ENCODE assay signal across 7 mouse cellular contexts in the genomic region with DNA sequence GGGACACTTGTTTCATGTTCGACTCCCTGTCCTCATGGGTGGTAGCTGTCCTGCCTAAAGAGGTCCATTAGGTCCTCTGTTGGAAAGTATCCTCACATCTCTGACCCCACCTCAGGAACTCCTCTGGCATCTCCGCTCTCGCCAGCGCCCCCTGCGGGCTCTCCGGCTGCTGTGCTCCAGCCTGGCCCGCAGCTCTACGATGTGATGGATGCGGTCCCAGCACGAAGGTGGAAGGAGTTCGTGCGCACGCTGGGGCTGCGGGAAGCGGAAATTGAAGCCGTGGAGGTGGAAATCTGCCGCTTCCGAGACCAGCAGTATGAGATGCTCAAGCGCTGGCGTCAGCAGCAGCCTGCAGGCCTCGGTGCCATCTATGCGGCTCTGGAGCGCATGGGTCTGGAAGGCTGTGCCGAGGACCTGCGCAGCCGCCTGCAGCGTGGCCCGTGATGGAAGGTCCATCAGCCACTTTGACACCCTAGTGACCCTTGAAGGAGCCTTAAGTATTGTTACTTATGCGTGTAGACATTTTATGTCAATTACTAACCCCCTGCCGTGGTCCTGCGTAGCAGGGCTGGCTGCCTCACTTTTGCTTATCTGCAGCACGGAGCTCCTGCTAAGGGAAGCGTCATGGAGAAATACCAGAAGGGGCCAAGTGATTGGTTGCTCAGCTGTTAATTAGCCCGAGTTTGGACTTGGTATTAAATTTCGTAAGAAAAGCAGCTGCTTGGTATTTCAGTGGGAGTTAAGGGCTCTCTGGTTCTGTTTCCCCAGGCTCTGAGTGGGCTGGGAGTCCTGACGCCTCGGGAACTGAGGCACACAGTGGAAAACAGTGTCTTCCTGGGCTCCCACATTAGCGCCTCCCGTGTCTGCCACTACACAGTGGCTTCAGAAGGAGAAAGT. TPM values are rescaled to one million over a fixed set of nuclear protein-coding genes. Genes with fewer than 3 reads are reported as not detected.
DNase-seq lines count a peak whose midpoint lies in the region; ATAC-seq lines count a peak whose summit lies in the region.

No protein-coding gene starts in this region.

- no peak overlapping the region for H3K9ac ChIP-seq in heart, embryonic 15.5 days

- H3K27me3 ChIP-seq in megakaryocyte, embryonic 14.5 days (replicated peaks): peaks cover 95% of the 10 kb centered on the region
- peaks cover 100% of the 10 kb centered on the region for H3K27me3 ChIP-seq in heart, embryonic 15.5 days
- H3K27me3 ChIP-seq in midbrain, embryonic 10.5 days (ENCODE audit: low read depth, poor library complexity, severe bottlenecking): peaks cover 100% of the 10 kb centered on the region

- H3K4me1 ChIP-seq in megakaryocyte, embryonic 14.5 days: peaks cover 63% of the 10 kb centered on the region
- H3K4me1 ChIP-seq in heart, embryonic 15.5 days (replicated peaks): peaks cover 40% of the 10 kb centered on the region
- peaks cover 46% of the 10 kb centered on the region for H3K4me1 ChIP-seq in midbrain, embryonic 10.5 days

- ATAC-seq in megakaryocyte, adult 5-6 weeks (ENCODE audit: poor library complexity, severe bottlenecking): no peak
- ATAC-seq in common myeloid progenitor, adult 5-6 weeks (replicated peaks; ENCODE audit: low read depth, poor library complexity, severe bottlenecking): 0 out of 2 replicates have a peak, but pooled peaks have one; percentile 29
- no peak for ATAC-seq in heart, embryonic 15.5 days (replicated peaks; ENCODE audit: insufficient number of reproducible peaks, insufficient read depth, low FRiP score, low read depth)
- ATAC-seq in erythroblast, adult 5-6 weeks (replicated peaks; ENCODE audit: low FRiP score, poor library complexity, severe bottlenecking): no peak

- H3K4me2 ChIP-seq in heart, embryonic 15.5 days: peak overlapping the region; percentile 60

- H3K27ac ChIP-seq in heart, embryonic 15.5 days: no peak overlapping the region
- no peak overlapping the region for H3K27ac ChIP-seq in midbrain, embryonic 10.5 days (replicated peaks)

- peak; percentile 70 for DNase-seq in kidney, postnatal 25 days
- peak; percentile 69 for DNase-seq in midbrain, embryonic 10.5 days (ENCODE audit: low spot score)

- WGBS in heart, embryonic 15.5 days: 8% methylated on average over 39 of the region's 39 CpGs
- WGBS in midbrain, embryonic 10.5 days: 2% methylated on average over 39 of the region's 39 CpGs

- H3K4me3 ChIP-seq in megakaryocyte, embryonic 14.5 days (replicated peaks): peak overlapping the region; percentile 89
- H3K4me3 ChIP-seq in heart, embryonic 15.5 days: peak overlapping the region; percentile 37
- H3K4me3 ChIP-seq in midbrain, embryonic 10.5 days: peak overlapping the region; percentile 40

- peaks cover 3% of the 10 kb centered on the region for H3K36me3 ChIP-seq in megakaryocyte, embryonic 14.5 days (replicated peaks; ENCODE audit: low read length)
- H3K36me3 ChIP-seq in heart, embryonic 15.5 days: peaks cover 4% of the 10 kb centered on the region; the same call in 1 of the 2 replicates
- H3K36me3 ChIP-seq in midbrain, embryonic 10.5 days: peaks cover 5% of the 10 kb centered on the region

- no peaks in the 10 kb centered on the region for H3K9me3 ChIP-seq in megakaryocyte, embryonic 14.5 days
- no peaks in the 10 kb centered on the region for H3K9me3 ChIP-seq in heart, embryonic 15.5 days (replicated peaks)
- no peaks in the 10 kb centered on the region for H3K9me3 ChIP-seq in midbrain, embryonic 10.5 days (replicated peaks)

RNA-seq across cellular contexts. Expression of gene Tnfrsf25, which starts 3.9 kb away (rescaled TPM):
- 0.56 TPM in 1 of 2 replicates, not detected in the other for polyA plus RNA-seq in megakaryocyte, embryonic 14.5 days (2012; ENCODE audit: insufficient read depth, low replicate concordance)
- total RNA-seq in megakaryocyte, adult 5-6 weeks (2015): 0.13 and 0.25 TPM in 2 replicates
- 0.18 and 2.8 TPM in 2 replicates for total RNA-seq in megakaryocyte, adult 5-6 weeks (2017)
- total RNA-seq in common myeloid progenitor, adult 5-6 weeks (2017): not detected in 2 replicates
- polyA plus RNA-seq in heart, embryonic 15.5 days (2015; fragmentation: Nextera tagmentation; extraction: Ambion mirVana): 0.94 and 1.6 TPM in 2 replicates
- polyA plus RNA-seq in midbrain, embryonic 10.5 days (2016; fragmentation: Nextera tagmentation; extraction: Ambion mirVana): 0.47 and 1.0 TPM in 2 replicates
- total RNA-seq in erythroblast, adult 5-6 weeks (2015; ENCODE audit: low replicate concordance): not detected in 2 replicates
- total RNA-seq in erythroblast, adult 5-6 weeks (2017; ENCODE audit: low replicate concordance): not detected in 2 replicates

RNA-seq across cellular contexts. Expression of gene Espn, which starts 32.5 kb away (rescaled TPM):
- polyA plus RNA-seq in megakaryocyte, embryonic 14.5 days (2012; ENCODE audit: insufficient read depth, low replicate concordance): 9.3 and 14.4 TPM in 2 replicates
- 1.2 and 1.4 TPM in 2 replicates for total RNA-seq in megakaryocyte, adult 5-6 weeks (2015)
- total RNA-seq in megakaryocyte, adult 5-6 weeks (2017): 0.22 and 0.24 TPM in 2 replicates
- 1.3 and 1.8 TPM in 2 replicates for total RNA-seq in common myeloid progenitor, adult 5-6 weeks (2017)
- 0.93 and 2.1 TPM in 2 replicates for polyA plus RNA-seq in heart, embryonic 15.5 days (2015; fragmentation: Nextera tagmentation; extraction: Ambion mirVana)
- polyA plus RNA-seq in midbrain, embryonic 10.5 days (2016; fragmentation: Nextera tagmentation; extraction: Ambion mirVana): 0.94 and 1.4 TPM in 2 replicates
- total RNA-seq in erythroblast, adult 5-6 weeks (2015; ENCODE audit: low replicate concordance): not detected in 2 replicates
- 0.34 and 0.42 TPM in 2 replicates for total RNA-seq in erythroblast, adult 5-6 weeks (2017; ENCODE audit: low replicate concordance)

RNA-seq across cellular contexts. Expression of gene Hes2, which starts 39.0 kb away (rescaled TPM):
- not detected in 2 replicates for polyA plus RNA-seq in megakaryocyte, embryonic 14.5 days (2012; ENCODE audit: insufficient read depth, low replicate concordance)
- not detected in 2 replicates for total RNA-seq in megakaryocyte, adult 5-6 weeks (2015)
- not detected in 2 replicates for total RNA-seq in megakaryocyte, adult 5-6 weeks (2017)
- not detected in 2 replicates for total RNA-seq in common myeloid progenitor, adult 5-6 weeks (2017)
- 0.23 TPM in 1 of 2 replicates, not detected in the other for polyA plus RNA-seq in heart, embryonic 15.5 days (2015; fragmentation: Nextera tagmentation; extraction: Ambion mirVana)
- 0.79 and 1.3 TPM in 2 replicates for polyA plus RNA-seq in midbrain, embryonic 10.5 days (2016; fragmentation: Nextera tagmentation; extraction: Ambion mirVana)
- not detected in 2 replicates for total RNA-seq in erythroblast, adult 5-6 weeks (2015; ENCODE audit: low replicate concordance)
- not detected in 2 replicates for total RNA-seq in erythroblast, adult 5-6 weeks (2017; ENCODE audit: low replicate concordance)

RNA-seq across cellular contexts. Expression of gene Plekhg5, which starts 47.3 kb away (rescaled TPM):
- polyA plus RNA-seq in megakaryocyte, embryonic 14.5 days (2012; ENCODE audit: insufficient read depth, low replicate concordance): 3.6 and 5.5 TPM in 2 replicates
- total RNA-seq in megakaryocyte, adult 5-6 weeks (2015): 1.7 and 2.6 TPM in 2 replicates
- 3.0 and 3.6 TPM in 2 replicates for total RNA-seq in megakaryocyte, adult 5-6 weeks (2017)
- total RNA-seq in common myeloid progenitor, adult 5-6 weeks (2017): 6.0 and 7.2 TPM in 2 replicates
- polyA plus RNA-seq in heart, embryonic 15.5 days (2015; fragmentation: Nextera tagmentation; extraction: Ambion mirVana): 11.1 and 14.1 TPM in 2 replicates
- polyA plus RNA-seq in midbrain, embryonic 10.5 days (2016; fragmentation: Nextera tagmentation; extraction: Ambion mirVana): 8.1 and 9.5 TPM in 2 replicates
- total RNA-seq in erythroblast, adult 5-6 weeks (2015; ENCODE audit: low replicate concordance): 0.42 TPM in 1 of 2 replicates, not detected in the other
- total RNA-seq in erythroblast, adult 5-6 weeks (2017; ENCODE audit: low replicate concordance): 1.4 and 2.0 TPM in 2 replicates

RNA-seq across cellular contexts. Expression of gene Acot7, which starts 58.3 kb away (rescaled TPM):
- 103 and 107 TPM in 2 replicates for polyA plus RNA-seq in megakaryocyte, embryonic 14.5 days (2012; ENCODE audit: insufficient read depth, low replicate concordance)
- total RNA-seq in megakaryocyte, adult 5-6 weeks (2015): 43.3 and 44.5 TPM in 2 replicates
- total RNA-seq in megakaryocyte, adult 5-6 weeks (2017): 40.1 and 43.3 TPM in 2 replicates
- 58.2 and 59.6 TPM in 2 replicates for total RNA-seq in common myeloid progenitor, adult 5-6 weeks (2017)
- 58.4 and 73.4 TPM in 2 replicates for polyA plus RNA-seq in heart, embryonic 15.5 days (2015; fragmentation: Nextera tagmentation; extraction: Ambion mirVana)
- 85.7 and 99.7 TPM in 2 replicates for polyA plus RNA-seq in midbrain, embryonic 10.5 days (2016; fragmentation: Nextera tagmentation; extraction: Ambion mirVana)
- 15.3 and 19.4 TPM in 2 replicates for total RNA-seq in erythroblast, adult 5-6 weeks (2015; ENCODE audit: low replicate concordance)
- 5.2 and 9.7 TPM in 2 replicates for total RNA-seq in erythroblast, adult 5-6 weeks (2017; ENCODE audit: low replicate concordance)

Comparison
In these comparisons a context has a peak if more than half of its experiments do, and no peak if none do; other contexts are left out.
1. H3K4me3 ChIP-seq: peak in every context shown above with its lines; median percentile 89 in megakaryocyte, embryonic 14.5 days; 40 in midbrain, embryonic 10.5 days; 37 in heart, embryonic 15.5 days.